Mouse (Mus musculus) small intestine, adult 2 months (tissue): ENCODE results near the gene Kdm2b. TPM values are rescaled to one million over a fixed set of nuclear protein-coding genes. Genes with fewer than 3 reads are reported as not detected.

Source experiments
- H3K27ac ChIP-seq: fragments of 200-500 bp; 2 replicates; pipeline ENCODE4 v1.5.1; 2012; ENCODE audit warnings: low read depth, low read length, control low read depth, inconsistent platforms; ENCODE audit not compliant: insufficient read depth
- H3K27me3 ChIP-seq: fragments of 200-500 bp; 2 replicates; pipeline ENCODE4 v1.6.1; 2012; ENCODE audit warnings: mild to moderate bottlenecking, moderate library complexity, low read length, inconsistent platforms; ENCODE audit not compliant: control insufficient read depth, insufficient read depth
- H3K36me3 ChIP-seq: fragments of 200-500 bp; 2 replicates; pipeline ENCODE4 v1.6.1; 2012; ENCODE audit warnings: mild to moderate bottlenecking, low read length, control low read depth, inconsistent platforms; ENCODE audit not compliant: control insufficient read depth, insufficient read depth
- H3K4me1 ChIP-seq: fragments of 200-500 bp; 2 replicates; pipeline ENCODE4 v1.6.1; 2012; ENCODE audit warnings: low read length, inconsistent platforms, mixed read lengths; ENCODE audit not compliant: control insufficient read depth, insufficient read depth, insufficient read length
- H3K4me3 ChIP-seq: fragments of 200-500 bp; 2 replicates; pipeline ENCODE4 v1.5.1; 2012; ENCODE audit warnings: low read depth, mild to moderate bottlenecking, control low read depth, inconsistent platforms, low read length, moderate library complexity
- CTCF ChIP-seq: fragments of 200-500 bp; IDR thresholded peaks from 2 replicates; pipeline ENCODE4 v1.5.1; 2012; ENCODE audit warnings: low read depth, mild to moderate bottlenecking, control low read depth, inconsistent platforms, low read length, moderate library complexity, mixed read lengths; ENCODE audit not compliant: insufficient replicate concordance, insufficient read length; ENCODE audit errors: extremely low read depth
- POLR2A ChIP-seq: fragments of 200-500 bp; IDR thresholded peaks from 2 replicates; pipeline ENCODE4 v1.6.1; 2012; ENCODE audit warnings: low read depth, mild to moderate bottlenecking, control low read depth, inconsistent platforms, low read length, moderate library complexity
- WGBS: fragments of 180-500 bp; shearing (Covaris S2); methylation state at CpG from one replicate; pipeline ENCODE4 v1.1.7; 2018; 5-methylcytosine and 5-hydroxymethylcytosine counted together
- polyA plus RNA-seq: library from polyadenylated mRNA; depleted of rRNA; stranded (reverse); fragments of >200 nt; gene quantifications from 2 replicates; pipeline ENCODE4 v1.2.3, GENCODE M21; 2012

Gene Kdm2b
- polyA plus RNA-seq, 1 experiment = 12.0 TPM

DNA sequence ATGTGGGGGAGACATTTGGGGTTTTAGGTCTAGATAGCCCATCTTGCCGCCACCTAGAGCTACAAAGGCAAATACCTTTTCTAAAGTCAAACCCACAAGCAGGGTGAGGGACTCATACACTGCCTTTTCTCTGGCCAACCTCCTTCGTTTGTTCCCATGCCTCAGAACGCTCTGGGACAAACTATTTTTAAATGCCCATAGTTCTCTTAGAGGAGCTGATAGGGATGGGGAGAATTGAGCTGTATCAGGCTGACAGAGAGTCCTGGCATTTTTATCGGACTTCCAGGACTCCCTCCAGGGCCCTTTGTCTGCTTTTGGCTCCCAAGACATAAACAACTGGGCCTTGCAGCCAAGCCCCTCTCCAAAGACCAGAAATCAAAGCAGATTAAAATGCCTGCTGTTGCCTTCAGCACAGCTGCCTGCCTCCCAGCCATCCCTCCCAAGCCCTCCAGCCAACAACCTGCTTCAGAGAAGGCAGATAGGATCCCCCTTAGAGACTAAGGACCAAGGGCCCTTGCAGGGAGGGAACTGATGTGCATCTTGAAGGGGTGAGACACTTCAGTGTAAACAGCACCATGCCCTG, 51.6 kb downstream of the Kdm2b start:
- TF ChIP-seq CTCF = no peak
- no peak for TF ChIP-seq POLR2A

DNA sequence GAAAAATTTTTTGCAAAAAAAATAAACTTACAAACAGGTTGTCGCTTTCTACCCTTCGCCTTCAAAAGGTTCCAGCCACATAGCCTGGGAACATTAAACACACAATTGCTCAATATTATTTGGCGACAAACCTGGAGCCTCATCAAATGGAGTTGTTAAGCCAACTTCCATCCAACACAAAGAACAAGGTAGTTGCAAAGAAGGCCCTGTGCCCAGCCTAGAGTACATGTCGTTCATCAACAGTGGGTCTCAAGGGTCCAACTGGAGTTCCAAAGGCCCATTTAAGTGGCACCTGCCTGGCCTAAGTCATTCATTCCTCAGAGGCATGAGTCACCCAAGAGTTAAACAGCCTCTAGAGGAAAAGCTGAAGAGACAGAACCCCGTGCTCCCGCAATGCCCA, 52.6 kb downstream of the Kdm2b start:
- TF ChIP-seq CTCF (no peak), POLR2A (no peak)
- Histone ChIP-seq H3K27ac (no peak overlapping the region), H3K27me3 (no peaks in the 10 kb centered on the region), H3K4me1 (no peaks in the 10 kb centered on the region), H3K36me3 (peaks cover 14% of the 10 kb centered on the region), H3K4me3 (no peak overlapping the region)
- 90% methylated on average over 6 of the region's 6 CpGs for WGBS

More for the DNA sequence above, 51.6 kb downstream of the Kdm2b start:
- Histone ChIP-seq H3K36me3 (0 out of 2 replicates have a peak, but pooled peaks cover 4% of the 10 kb centered on the region), H3K4me1 (peaks cover 2% of the 10 kb centered on the region; the same call in 1 of the 2 replicates), H3K27me3 (no peaks in the 10 kb centered on the region), H3K27ac (no peak overlapping the region), H3K4me3 (no peak overlapping the region)
- 81% methylated on average over 4 of the region's 4 CpGs for WGBS

DNA sequence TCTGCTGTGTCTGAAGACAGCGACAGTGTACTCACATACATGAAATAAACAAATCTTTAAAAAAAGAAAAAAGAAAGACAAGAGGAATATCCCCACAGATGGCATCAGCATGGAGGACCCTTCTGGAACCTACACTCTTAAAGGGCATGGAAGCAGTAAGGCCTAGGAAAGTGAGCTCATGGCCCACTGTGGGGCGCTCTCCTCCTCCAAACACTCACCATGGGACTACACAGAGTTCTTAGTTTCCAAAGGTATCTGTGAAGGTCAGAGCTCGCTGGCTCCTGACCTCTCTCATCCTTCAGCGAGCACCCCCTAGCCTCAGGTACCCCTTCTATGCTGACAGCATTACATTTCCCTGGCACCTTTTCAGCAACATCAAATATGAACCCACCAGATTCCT, 53.8 kb downstream of the Kdm2b start:
- WGBS = 92% methylated on average over 4 of the region's 4 CpGs
- H3K36me3 ChIP-seq = peaks cover 13% of the 10 kb centered on the region
- no peaks in the 10 kb centered on the region for H3K4me1 ChIP-seq
- H3K4me3 ChIP-seq = no peak overlapping the region
- H3K27me3 ChIP-seq = no peaks in the 10 kb centered on the region
- H3K27ac ChIP-seq = no peak overlapping the region
- TF ChIP-seq POLR2A = no peak
- no peak for TF ChIP-seq CTCF

DNA sequence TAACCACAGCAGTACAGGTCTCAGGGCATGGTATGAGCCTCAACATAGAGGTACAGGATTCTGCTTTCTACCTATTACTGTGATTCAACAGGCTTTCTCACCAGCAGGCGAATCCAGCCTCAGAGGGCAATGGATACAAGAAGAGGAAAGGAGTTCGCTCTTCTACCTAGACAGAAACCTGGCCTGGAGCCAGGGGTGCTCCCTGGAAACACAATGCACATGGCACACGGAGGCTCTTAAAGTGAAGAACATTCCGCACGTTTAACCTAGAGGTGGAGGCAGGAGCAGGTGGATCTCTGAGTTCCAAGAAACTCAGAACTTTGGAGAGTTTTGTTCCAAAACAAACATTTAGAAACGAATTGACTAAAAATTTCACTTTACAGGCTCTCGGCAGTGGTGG, 58.6 kb downstream of the Kdm2b start:
- Histone ChIP-seq H3K27ac (peak overlapping the region; percentile 6; the same call in 1 of the 2 replicates), H3K36me3 (peaks cover 10% of the 10 kb centered on the region), H3K4me3 (no peak overlapping the region), H3K27me3 (no peaks in the 10 kb centered on the region), H3K4me1 (peaks cover 11% of the 10 kb centered on the region; the same call in 1 of the 2 replicates)
- TF ChIP-seq CTCF (no peak), POLR2A (no peak)
- 33% methylated on average over 7 of the region's 7 CpGs for WGBS

DNA sequence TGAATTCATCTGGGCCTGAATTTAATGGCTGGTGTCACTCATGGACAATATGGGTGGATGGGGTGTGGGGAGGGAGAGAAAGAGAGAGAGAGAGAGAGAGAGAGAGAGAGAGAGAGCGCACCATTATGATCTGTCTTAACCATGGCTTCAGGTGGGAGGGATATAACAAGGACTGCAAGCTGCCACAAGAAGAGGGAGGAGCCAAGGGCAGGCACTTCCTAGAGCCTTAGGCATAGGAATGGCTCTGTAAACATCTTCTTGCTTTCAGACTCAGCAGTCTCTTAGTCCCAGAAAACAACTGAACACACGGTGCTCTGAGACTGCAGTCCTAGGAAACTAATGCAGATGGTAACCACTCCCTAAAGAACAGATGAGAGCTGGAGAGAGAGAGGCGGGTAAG, 61.3 kb downstream of the Kdm2b start:
- Histone ChIP-seq H3K36me3 (peaks cover 10% of the 10 kb centered on the region), H3K27me3 (no peaks in the 10 kb centered on the region), H3K4me3 (no peak overlapping the region), H3K4me1 (peaks cover 11% of the 10 kb centered on the region; the same call in 1 of the 2 replicates), H3K27ac (no peak overlapping the region)
- TF ChIP-seq POLR2A = no peak
- TF ChIP-seq CTCF = no peak
- WGBS = 46% methylated on average over 3 of the region's 3 CpGs

DNA sequence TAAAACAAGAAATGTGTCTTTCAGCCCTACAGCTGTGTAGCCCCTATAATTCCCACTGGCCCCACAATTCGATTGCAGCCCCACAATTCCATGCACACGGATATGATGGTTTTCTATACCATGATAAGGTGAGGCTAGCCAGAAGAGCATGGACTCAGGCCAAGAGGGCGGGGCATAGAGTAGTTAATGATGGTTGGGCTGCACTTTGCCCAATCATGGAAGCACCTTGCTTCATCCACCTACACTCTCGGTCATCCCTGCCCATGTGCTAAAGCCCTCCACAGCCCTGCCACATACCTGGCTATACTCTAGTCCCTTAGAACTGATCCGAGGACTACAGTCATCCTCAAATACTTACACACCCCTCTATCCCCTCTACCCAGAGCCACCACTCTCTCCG, 61.9 kb downstream of the Kdm2b start:
- no peak for TF ChIP-seq POLR2A
- no peak for TF ChIP-seq CTCF
- H3K36me3 ChIP-seq = peaks cover 7% of the 10 kb centered on the region
- no peak overlapping the region for H3K4me3 ChIP-seq
- H3K27me3 ChIP-seq = no peaks in the 10 kb centered on the region
- WGBS = 38% methylated on average over 6 of the region's 6 CpGs
- no peak overlapping the region for H3K27ac ChIP-seq
- peaks cover 11% of the 10 kb centered on the region; the same call in 1 of the 2 replicates for H3K4me1 ChIP-seq

DNA sequence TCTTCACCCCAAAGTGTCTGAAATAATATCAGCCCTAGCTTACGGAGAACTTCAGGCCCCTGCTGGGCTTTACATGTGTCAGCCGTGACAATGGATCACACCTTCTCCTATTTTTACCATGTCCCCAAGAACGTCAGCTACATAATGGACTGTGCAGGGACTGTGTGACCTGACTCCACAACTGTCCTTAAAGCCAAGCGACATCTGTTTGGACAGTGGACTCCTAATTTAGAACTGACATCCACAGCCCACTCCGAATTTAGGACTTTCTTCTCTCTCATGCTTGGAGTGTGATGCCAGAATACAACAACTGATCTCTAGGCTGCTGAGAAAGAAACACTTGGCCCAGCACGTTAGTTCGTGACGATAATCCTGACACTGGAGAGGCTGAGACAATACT, 62.5 kb downstream of the Kdm2b start:
- no peak overlapping the region for H3K27ac ChIP-seq
- peaks cover 2% of the 10 kb centered on the region; the same call in 1 of the 2 replicates for H3K36me3 ChIP-seq
- TF ChIP-seq POLR2A (no peak), CTCF (no peak)
- peaks cover 11% of the 10 kb centered on the region; the same call in 1 of the 2 replicates for H3K4me1 ChIP-seq
- WGBS = 93% methylated on average over 8 of the region's 8 CpGs
- no peak overlapping the region for H3K4me3 ChIP-seq
- no peaks in the 10 kb centered on the region for H3K27me3 ChIP-seq
